Mouse (Mus musculus): Measurements from ENCODE around the gene Raf1. TPM values are rescaled to one million over a fixed set of nuclear protein-coding genes. Genes with fewer than 3 reads are reported as not detected.

The Raf1 gene
- polyA plus RNA-seq, 1 experiment from 2014 or later, result 101 TPM

DNA sequence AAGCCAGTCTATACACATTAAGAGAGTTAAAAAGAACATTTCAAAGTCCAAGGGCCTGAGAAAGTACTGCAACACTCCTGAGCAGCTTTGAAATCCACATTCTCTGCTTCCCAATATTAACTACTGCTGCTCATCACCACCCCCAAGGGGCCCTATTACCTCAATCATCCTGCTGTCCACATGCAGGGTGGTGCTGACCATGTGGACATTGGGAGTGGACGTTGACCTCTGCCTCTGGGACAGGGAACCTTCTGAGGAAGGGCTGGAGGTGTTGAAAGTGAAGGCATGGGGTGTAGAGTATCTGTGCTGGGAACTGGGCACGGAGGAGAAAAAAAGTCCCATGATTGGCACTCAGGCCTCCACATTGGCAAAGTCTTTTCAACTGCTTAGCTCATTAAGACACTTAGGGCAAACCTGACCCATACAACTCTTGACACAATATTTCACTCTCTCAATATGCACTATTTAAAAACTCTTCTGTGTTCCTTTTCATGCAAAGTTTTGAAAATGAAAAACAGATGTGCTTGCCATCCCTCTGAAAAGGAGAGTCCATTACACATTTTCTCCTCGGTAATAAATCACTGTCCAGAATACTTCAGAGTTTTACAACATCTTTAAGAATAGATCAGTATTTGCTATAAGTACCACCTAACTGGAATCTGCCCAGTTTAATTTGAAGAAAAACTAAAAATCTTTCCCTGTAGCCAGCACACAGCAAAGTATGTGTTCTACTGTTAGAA, 45.2 kb downstream of the Raf1 start:
- DNase-seq (ENCODE audit: low spot score), result no peak
- Histone ChIP-seq H3K27ac (no peak overlapping the region), H3K4me3 (no peak overlapping the region), H3K27me3 (ENCODE audit: insufficient read depth, poor library complexity, severe bottlenecking) (no peaks in the 10 kb centered on the region), H3K36me3 (peaks cover 94% of the 10 kb centered on the region), H3K4me1 (no peaks in the 10 kb centered on the region), H3K9me3 (no peaks in the 10 kb centered on the region)
- WGBS, result 83% methylated on average over 3 of the region's 3 CpGs

DNA sequence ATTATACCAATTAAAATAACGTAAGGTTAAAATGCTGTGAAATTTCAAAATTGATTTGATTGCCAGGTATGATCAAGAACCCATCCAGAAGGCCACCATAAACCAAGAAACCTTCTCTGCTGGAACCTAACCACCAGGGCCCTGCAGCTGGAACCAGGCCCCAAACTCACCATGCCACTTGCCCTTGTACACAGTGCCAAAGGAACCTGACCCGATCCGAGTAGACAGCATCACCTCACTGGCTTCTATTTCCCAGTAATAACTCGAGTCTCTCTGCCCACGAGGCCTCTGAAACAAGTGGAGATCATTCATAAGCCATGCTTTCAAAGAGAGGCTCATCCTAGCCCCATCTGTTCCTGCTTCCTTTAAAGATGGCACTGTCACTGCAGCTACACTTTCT, 50.3 kb downstream of the Raf1 start:
- Histone ChIP-seq H3K27ac (no peak overlapping the region), H3K4me1 (no peaks in the 10 kb centered on the region; the same call in 1 of the 2 replicates), H3K9me3 (no peaks in the 10 kb centered on the region), H3K4me3 (no peak overlapping the region), H3K27me3 (ENCODE audit: insufficient read depth, poor library complexity, severe bottlenecking) (no peaks in the 10 kb centered on the region), H3K36me3 (peaks cover 97% of the 10 kb centered on the region)
- WGBS, result 89% methylated on average over 5 of the region's 5 CpGs
- no peak for DNase-seq (ENCODE audit: low spot score)

DNA sequence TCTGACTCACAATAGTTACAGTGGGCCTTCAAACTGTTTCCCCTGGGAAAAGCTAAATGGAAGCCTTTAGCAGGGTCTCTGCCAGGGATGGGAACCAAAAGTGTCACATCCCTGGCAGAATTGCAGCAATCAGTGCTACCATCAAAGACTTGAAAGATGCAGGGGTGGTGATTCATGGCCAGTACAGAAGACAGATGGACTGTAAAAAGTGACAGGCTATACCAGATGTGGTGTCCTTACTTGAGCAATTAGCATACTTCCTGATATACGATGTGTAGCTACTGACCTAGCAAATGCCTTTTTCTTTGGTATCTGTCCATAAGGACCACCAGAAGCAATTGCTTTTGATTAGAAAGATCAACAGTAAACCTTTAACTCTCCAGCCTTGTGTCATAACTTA, 55.5 kb downstream of the Raf1 start:
- Histone ChIP-seq H3K36me3 (peaks cover 99% of the 10 kb centered on the region), H3K4me3 (no peak overlapping the region), H3K4me1 (no peaks in the 10 kb centered on the region; the same call in 1 of the 2 replicates), H3K27ac (no peak overlapping the region), H3K9me3 (no peaks in the 10 kb centered on the region), H3K27me3 (ENCODE audit: insufficient read depth, poor library complexity, severe bottlenecking) (no peaks in the 10 kb centered on the region)
- DNase-seq (ENCODE audit: low spot score), result no peak
- 80% methylated on average over 1 of the region's 1 CpGs for WGBS

DNA sequence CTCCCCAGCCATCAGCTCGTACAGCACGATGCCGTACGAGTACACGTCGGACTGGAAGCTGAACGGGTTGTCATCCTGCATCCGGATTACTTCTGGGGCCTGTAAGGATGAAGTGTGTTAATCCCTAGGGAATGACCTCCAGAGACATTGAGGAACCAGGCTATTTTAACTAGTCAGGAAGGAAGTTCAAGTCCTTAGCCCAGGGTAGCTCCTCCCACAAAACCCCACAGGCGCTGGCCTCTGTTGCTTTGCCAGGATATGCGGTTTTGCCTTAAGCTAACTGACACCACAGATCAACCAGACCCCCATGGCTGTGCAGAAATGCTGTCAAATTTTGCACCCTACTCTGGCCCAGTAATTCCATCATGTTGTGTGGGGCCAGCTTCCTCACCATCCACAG, 56.6 kb downstream of the Raf1 start:
- Histone ChIP-seq H3K4me3 (no peak overlapping the region), H3K9me3 (no peaks in the 10 kb centered on the region), H3K4me1 (no peaks in the 10 kb centered on the region), H3K27me3 (ENCODE audit: insufficient read depth, poor library complexity, severe bottlenecking) (no peaks in the 10 kb centered on the region), H3K36me3 (peaks cover 99% of the 10 kb centered on the region), H3K27ac (no peak overlapping the region)
- 92% methylated on average over 10 of the region's 10 CpGs for WGBS
- DNase-seq (ENCODE audit: low spot score), result no peak

DNA sequence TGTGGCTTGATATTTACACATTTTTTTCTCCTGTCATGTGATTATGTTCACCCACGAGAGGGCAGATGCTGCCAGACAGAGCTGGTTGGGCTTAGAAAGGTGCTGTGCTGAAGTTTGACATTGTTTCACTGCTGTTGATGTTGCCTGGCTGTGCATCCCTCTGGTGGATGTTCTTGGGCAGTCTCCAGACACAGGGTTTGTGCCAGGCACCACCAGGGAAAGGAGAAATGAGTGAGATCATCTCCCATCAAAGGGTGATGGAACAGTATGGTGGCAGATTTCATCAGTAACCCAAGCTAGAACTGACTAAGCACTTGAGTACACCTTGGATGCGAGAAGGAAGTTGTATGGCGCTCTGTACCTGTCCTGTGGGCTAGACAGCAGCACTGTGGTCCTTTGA, 60.5 kb downstream of the Raf1 start:
- H3K36me3 ChIP-seq, result peaks cover 95% of the 10 kb centered on the region
- no peak overlapping the region for H3K27ac ChIP-seq
- 89% methylated on average over 3 of the region's 3 CpGs for WGBS
- no peaks in the 10 kb centered on the region for H3K4me1 ChIP-seq
- DNase-seq (ENCODE audit: low spot score), result no peak
- no peak overlapping the region for H3K4me3 ChIP-seq
- H3K27me3 ChIP-seq (ENCODE audit: insufficient read depth, poor library complexity, severe bottlenecking), result no peaks in the 10 kb centered on the region
- no peaks in the 10 kb centered on the region for H3K9me3 ChIP-seq

DNA sequence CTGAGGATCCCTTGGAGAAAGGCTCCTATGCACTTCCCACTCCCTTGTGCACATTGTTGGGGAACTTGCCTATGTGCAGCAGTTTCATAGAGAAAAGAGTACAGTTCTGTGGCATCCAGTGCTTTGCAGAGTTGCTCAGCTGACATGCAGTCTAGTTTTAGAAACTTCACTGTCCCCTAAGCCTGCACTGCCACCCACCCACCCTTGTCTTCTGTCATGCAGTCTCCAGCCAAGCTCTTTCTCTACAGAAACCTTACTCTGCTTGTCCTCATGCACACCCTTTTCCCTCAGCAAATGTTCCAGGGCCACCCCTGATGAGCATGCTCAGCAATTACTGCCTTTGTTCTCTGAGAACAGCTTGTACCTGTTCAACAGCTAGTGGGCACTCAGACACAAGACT, 62.6 kb downstream of the Raf1 start:
- Histone ChIP-seq H3K4me3 (no peak overlapping the region), H3K27ac (no peak overlapping the region), H3K36me3 (peaks cover 90% of the 10 kb centered on the region), H3K4me1 (no peaks in the 10 kb centered on the region), H3K27me3 (ENCODE audit: insufficient read depth, poor library complexity, severe bottlenecking) (no peaks in the 10 kb centered on the region), H3K9me3 (no peaks in the 10 kb centered on the region)
- no peak for DNase-seq (ENCODE audit: low spot score)

DNA sequence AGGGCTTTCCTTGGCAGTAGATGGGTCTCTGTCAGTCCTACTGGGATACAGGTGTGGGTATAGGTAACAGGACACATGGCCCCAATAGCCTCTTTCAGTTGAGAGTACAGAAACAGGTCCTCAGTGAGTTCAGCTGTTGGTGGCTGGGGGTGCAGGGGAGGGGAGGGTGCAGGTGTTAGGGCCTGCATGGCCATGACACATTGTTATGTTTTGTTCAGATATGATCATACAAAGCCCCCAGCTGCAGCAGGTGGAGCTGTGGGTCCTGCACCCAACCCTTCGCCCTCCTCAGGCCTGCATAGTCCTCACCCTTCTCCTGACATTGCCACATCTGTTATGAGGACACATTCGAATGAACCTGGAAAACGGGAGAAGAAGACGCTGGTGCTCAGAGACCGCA, 66.1 kb downstream of the Raf1 start:
- Histone ChIP-seq H3K4me3 (no peak overlapping the region), H3K36me3 (peaks cover 60% of the 10 kb centered on the region), H3K4me1 (peaks cover 6% of the 10 kb centered on the region; the same call in 1 of the 2 replicates), H3K9me3 (no peaks in the 10 kb centered on the region), H3K27me3 (ENCODE audit: insufficient read depth, poor library complexity, severe bottlenecking) (no peaks in the 10 kb centered on the region), H3K27ac (no peak overlapping the region)
- 91% methylated on average over 5 of the region's 5 CpGs for WGBS
- DNase-seq (ENCODE audit: low spot score), result no peak

DNA sequence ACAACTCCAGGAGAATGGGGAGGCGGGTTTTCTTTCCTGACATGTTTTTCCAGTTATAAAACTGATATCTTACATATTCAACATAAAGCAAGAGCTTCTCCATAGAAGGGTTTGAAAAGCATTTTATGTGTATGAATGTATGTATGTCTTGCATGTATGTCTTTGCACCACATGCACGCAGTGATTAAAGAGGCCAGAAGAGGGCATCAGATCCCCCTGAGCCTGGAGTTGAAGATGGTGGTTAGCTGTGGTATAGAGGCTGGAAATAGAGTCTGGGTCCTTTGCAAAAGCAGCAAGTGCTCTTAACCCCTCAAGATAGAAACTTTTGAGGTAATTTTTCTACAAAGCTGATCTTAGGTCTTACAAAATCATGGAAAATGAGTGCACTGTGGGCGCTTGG, 67.3 kb downstream of the Raf1 start:
- no peak overlapping the region for H3K27ac ChIP-seq
- peaks cover 49% of the 10 kb centered on the region for H3K36me3 ChIP-seq
- H3K9me3 ChIP-seq, result no peaks in the 10 kb centered on the region
- H3K4me1 ChIP-seq, result peaks cover 6% of the 10 kb centered on the region; the same call in 1 of the 2 replicates
- H3K4me3 ChIP-seq, result no peak overlapping the region
- no peak for DNase-seq (ENCODE audit: low spot score)
- WGBS, result 66% methylated on average over 3 of the region's 3 CpGs
- H3K27me3 ChIP-seq (ENCODE audit: insufficient read depth, poor library complexity, severe bottlenecking), result no peaks in the 10 kb centered on the region

DNA sequence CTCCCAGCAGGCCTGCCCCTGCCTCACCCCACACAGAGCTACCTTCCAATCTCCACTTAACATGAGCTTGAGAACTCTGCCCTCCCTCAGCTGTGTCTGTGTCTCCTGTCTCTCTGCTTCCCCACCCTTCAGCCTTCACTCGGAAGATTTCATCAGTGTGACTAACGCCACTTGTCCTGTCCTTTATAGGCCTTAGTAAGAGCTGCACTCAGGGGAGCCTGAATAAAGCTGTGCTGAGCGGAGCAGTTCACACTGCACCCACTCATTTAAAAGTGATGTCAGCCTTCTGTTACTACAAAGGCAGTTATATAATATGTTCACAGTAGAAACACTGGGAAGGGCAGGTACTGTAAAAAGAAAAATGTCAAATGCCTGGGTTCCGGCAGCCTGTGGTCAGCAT, 69.0 kb downstream of the Raf1 start:
- Histone ChIP-seq H3K27ac (no peak overlapping the region), H3K4me3 (no peak overlapping the region), H3K9me3 (no peaks in the 10 kb centered on the region), H3K36me3 (peaks cover 33% of the 10 kb centered on the region), H3K27me3 (ENCODE audit: insufficient read depth, poor library complexity, severe bottlenecking) (no peaks in the 10 kb centered on the region), H3K4me1 (peaks cover 15% of the 10 kb centered on the region)
- DNase-seq (ENCODE audit: low spot score), result no peak
- WGBS, result 81% methylated on average over 4 of the region's 4 CpGs

DNA sequence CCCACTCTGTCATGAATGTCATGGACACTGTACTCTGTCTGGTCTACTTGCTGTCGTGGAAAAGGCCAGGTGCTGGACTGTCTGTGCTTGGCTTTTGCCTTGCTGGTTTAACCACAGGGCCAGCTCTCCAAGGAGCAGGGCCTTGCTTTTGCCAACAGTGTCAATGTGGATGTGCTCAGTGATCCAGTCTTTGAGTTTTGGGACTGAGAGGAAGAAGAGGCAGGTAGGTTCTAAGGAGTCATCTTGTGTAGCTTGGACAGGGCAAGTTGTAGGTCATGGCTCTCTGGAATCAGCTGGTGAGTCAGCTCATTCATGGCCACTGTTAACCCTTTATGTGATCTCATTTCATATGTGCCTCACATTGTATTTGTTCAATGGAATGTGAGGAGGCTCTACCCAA, 70.0 kb downstream of the Raf1 start:
- Histone ChIP-seq H3K36me3 (peaks cover 26% of the 10 kb centered on the region), H3K9me3 (no peaks in the 10 kb centered on the region), H3K4me1 (peaks cover 17% of the 10 kb centered on the region), H3K27ac (no peak overlapping the region), H3K4me3 (no peak overlapping the region), H3K27me3 (ENCODE audit: insufficient read depth, poor library complexity, severe bottlenecking) (no peaks in the 10 kb centered on the region)
- no peak for DNase-seq (ENCODE audit: low spot score)
- 82% methylated on average over 1 of the region's 1 CpGs for WGBS

DNA sequence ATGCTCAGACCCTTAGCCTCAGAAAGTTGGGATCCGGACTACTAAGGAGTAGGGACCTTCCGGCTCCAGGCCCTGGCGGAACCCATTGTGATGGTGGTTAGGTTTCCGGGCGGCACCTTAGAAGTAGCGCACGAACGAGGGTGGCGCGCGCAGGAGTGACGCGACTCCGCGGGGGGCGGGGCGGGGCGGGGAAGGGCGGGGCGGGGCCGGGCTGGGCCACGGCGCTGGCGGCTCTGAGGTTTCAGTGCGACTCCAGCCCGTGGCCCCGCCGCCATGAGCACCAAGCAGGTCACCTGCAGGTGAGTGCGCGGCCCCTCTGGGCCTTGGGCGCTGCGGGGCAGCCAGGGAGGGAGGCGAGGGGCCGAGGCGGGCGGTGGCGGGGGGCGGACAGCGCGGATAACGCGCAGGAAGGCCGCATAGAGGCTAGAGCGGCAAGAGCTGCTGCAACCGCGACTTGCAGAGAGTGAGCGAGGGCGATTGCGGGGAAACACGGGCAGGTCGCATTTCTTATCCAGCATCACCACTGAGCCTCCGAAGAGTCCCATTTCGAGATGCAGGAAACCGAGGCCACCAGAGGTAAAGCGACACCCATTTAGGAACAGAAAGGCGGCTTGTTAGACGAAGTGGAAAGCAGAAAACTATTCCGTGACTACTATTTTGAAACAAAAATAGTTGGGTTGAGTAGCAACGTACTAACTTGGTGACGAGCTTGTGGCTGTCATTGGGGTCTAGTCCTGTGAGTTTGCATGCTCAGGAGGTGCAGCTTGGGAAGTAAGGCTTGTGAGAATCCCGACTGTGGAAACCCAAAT, 74.5 kb downstream of the Raf1 start, which contains the start of gene Mkrn2:
Gene Mkrn2, plus strand, starts transcription at position 188 of the 809 bp plus-strand sequence.
- Histone ChIP-seq H3K9me3 (no peaks in the 10 kb centered on the region), H3K27me3 (ENCODE audit: insufficient read depth, poor library complexity, severe bottlenecking) (no peaks in the 10 kb centered on the region), H3K36me3 (peaks cover 6% of the 10 kb centered on the region; the same call in 1 of the 2 replicates), H3K27ac (peak within 1 kb of the TSS; percentile 94), H3K4me3 (peak within 1 kb of the TSS; percentile 97), H3K4me1 (peaks cover 10% of the 10 kb centered on the region)
- DNase-seq (ENCODE audit: low spot score), result peak; percentile 92
- WGBS, result under 1% methylated on average over 60 of the region's 61 CpGs

DNA sequence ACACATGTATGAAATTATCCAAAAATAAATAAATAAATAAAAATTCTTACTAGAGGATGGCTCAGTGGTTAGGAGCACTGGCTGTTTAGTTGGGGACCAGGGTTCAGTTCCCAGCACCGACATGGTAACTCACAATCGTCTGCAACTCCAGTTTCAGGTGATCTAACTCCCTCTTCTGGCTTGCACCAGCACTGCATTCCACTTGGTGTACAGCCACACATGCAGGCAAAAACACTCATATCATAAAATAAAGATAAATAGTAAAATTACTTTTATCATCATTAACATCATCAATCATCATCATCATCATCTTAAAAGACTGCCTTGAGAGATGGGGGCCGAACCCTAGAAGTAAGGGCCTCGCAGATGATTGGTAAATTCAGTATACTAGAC, 75.1 kb downstream of the Raf1 start:
- Histone ChIP-seq H3K36me3 (peaks cover 6% of the 10 kb centered on the region; the same call in 1 of the 2 replicates), H3K9me3 (no peaks in the 10 kb centered on the region), H3K27me3 (ENCODE audit: insufficient read depth, poor library complexity, severe bottlenecking) (no peaks in the 10 kb centered on the region), H3K4me1 (peaks cover 10% of the 10 kb centered on the region), H3K27ac (peak overlapping the region; percentile 94), H3K4me3 (peak overlapping the region; percentile 97)
- no peak for DNase-seq (ENCODE audit: low spot score)
- WGBS, result 69% methylated on average over 4 of the region's 4 CpGs

DNA sequence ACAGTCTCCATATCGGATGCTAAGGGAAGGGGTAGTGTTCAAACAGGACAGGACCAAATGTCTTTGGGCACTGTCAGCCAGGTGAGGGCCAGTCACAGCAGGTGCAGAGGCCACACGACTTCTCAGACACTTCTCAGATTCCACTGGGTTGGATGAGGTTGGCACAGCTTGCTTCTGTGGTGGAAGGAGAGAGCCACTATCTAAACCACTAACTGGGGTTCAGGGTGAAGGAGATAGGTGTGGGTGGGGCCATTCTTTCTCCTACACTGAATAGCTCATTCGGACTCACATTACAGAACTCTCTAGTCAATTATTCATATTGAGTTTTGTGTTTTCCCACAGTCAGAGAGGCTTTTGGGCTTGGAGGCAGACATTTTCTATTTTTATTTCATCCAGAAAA, 80.8 kb downstream of the Raf1 start:
- Histone ChIP-seq H3K9me3 (no peaks in the 10 kb centered on the region), H3K27ac (no peak overlapping the region), H3K4me3 (no peak overlapping the region), H3K36me3 (no peaks in the 10 kb centered on the region), H3K27me3 (ENCODE audit: insufficient read depth, poor library complexity, severe bottlenecking) (0 out of 2 replicates have a peak, but pooled peaks cover 4% of the 10 kb centered on the region), H3K4me1 (no peaks in the 10 kb centered on the region)
- 56% methylated on average over 3 of the region's 3 CpGs for WGBS
- no peak for DNase-seq (ENCODE audit: low spot score)

Data from heart, embryonic 10.5 days (tissue).